Mouse (Mus musculus) heart, adult 2 months (tissue): ENCODE data around the gene Scfd2.

Experiments
- CTCF ChIP-seq: fragments of 200-600 bp; IDR thresholded peaks from 2 replicates; pipeline ENCODE4 v1.8.1; 2022; ENCODE audit warnings: antibody characterized with exemption, mild to moderate bottlenecking, moderate library complexity
- POLR2A ChIP-seq: fragments of 200-500 bp; IDR thresholded peaks from 2 replicates; pipeline ENCODE4 v1.6.1; 2011; ENCODE audit warnings: mild to moderate bottlenecking, low read depth, low read length, control low read depth; ENCODE audit not compliant: insufficient read depth

GRCm38 (mm10) chr5:74380045-74380444, 151.5 kb downstream of the Scfd2 start:
- TF ChIP-seq POLR2A: no peak
- no peak for TF ChIP-seq CTCF
